Mouse (Mus musculus): ENCODE measurements around the gene Pik3c2a. TPM values are rescaled to one million over a fixed set of nuclear protein-coding genes. Genes with fewer than 3 reads are reported as not detected.
A peak's percentile ranks its signal among the peaks of the same experiment; 100 is the strongest.

Pik3c2a gene
- total RNA-seq (2021), result 10 to 100 TPM; 25.6 to 26.2 TPM

DNA sequence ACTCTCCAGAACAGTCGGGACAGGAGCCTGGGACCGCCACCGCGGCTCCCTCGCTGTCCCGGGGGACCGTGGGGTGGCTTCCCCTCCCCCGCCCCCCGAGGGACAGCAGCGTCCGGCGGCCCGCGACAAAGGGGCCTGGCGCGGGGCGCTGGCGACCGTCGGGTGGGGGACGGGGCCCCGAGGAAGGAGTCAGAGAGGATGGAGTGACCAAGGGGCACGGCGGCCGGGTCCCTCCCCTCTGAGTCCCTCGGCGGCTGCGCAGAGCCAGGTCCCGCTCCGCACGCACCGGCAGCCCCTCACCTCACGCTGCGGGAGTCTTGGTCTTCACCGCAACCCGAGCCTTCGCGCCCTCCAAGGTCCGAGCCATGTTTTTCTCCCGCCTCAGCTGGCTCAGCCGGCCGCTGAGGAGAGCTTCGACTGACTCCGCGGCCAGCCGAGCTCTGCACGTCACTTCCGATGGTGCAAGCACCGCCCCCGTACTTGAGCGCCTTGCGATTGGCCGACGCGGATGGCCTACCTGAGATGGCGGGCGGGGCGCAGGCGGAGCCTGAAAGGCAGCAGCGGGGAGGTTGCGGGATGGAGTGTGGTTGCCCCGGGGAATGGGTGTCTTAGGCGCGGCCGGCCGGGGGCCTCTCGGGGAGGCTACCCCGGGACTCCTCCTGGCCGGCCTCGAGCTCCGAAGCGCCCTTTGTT, at the start of gene Pik3c2a:
Pik3c2a (minus strand) TSS at position 446 of the 693 bp plus-strand sequence.
- DNase-seq (ENCODE audit: extremely low spot score in 1 of 2, low spot score in 1 of 2), result peak; percentile 82 to 86

GRCm38 (mm10) chr7:116491113-116491512, 47.9 kb upstream of the Pik3c2a start:
- DNase-seq (ENCODE audit: extremely low spot score in 1 of 2, low spot score in 1 of 2), result no peak

- DNase-seq (ENCODE audit: extremely low spot score in 1 of 2, low spot score in 1 of 2), result no peak
These were observed 41.9 kb upstream of the Pik3c2a start for GRCm38 (mm10) chr7:116485062-116485601.

- DNase-seq (ENCODE audit: extremely low spot score in 1 of 2, low spot score in 1 of 2), result no peak
These were observed 41.0 kb upstream of the Pik3c2a start for GRCm38 (mm10) chr7:116484213-116484612.

- no peak for DNase-seq (ENCODE audit: extremely low spot score in 1 of 2, low spot score in 1 of 2)
These were observed 40.5 kb upstream of the Pik3c2a start for GRCm38 (mm10) chr7:116483782-116484181.

DNA sequence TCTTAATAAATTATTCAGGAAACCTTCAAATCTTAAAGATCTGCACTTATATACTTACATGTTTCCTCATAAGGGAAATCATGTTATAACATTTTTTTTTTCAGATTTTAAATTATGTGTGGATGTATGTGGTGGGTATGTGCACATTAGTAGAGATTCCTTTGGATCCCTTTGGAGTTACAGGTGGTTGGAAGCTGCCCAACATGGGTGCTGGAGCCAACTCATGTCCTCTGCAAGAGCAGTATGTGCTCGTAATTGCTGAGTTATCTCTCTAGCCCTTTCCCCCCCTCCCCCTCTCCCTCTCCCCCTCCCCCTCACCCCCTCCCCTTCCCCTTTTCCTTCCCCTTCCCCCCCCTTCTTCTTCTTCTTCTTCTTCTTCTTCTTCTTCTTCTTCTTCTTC, 39.9 kb upstream of the Pik3c2a start:
- DNase-seq (ENCODE audit: extremely low spot score in 1 of 2, low spot score in 1 of 2), result no peak

DNA sequence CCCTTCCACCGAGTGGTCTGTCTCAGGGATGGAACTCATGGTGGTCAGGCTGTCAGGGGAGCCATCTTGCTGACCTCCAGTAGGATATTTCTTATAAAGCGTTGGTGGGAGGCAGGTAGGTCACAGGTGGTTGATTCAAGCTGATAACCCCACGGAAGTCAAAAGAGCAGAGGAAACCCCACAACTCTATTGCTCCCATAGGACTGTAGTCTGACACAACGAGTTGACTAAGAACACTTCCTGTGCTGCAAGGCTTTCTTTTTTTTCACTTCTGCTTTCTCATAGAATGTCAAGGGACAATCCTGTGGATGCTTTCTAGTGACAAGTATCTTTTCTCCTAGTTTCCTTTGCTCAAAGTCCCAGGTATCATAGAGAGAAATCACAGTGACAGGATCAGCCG, 33.0 kb upstream of the Pik3c2a start:
- no peak for DNase-seq (ENCODE audit: extremely low spot score in 1 of 2, low spot score in 1 of 2)

DNA sequence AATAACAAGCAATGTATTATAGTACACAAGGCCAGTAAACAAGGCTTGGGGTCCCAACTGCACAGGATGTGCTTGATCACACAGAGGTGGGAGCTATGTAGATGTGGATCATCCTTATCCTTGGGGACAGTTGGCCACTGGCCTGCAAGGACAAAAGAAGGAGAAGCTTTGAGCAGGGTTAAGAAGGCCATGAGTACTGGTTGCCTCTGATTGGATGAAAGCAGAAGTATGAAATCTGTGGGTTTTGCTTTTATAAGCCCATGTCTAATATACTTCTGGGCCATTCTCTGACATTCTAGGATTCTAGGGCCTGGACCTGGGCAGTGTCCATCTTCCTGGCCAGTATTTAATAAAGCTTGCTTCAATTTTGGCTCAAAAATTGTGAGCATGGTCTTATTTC, 32.6 kb upstream of the Pik3c2a start:
- DNase-seq (ENCODE audit: extremely low spot score in 1 of 2, low spot score in 1 of 2), result no peak

- DNase-seq (ENCODE audit: extremely low spot score in 1 of 2, low spot score in 1 of 2), result no peak
These were observed 18.9 kb upstream of the Pik3c2a start for GRCm38 (mm10) chr7:116462114-116462513.

- DNase-seq (ENCODE audit: extremely low spot score in 1 of 2, low spot score in 1 of 2), result peak in 1 of 2 experiments; percentile 4
These were observed 15.8 kb upstream of the Pik3c2a start for GRCm38 (mm10) chr7:116458985-116459441.

DNA sequence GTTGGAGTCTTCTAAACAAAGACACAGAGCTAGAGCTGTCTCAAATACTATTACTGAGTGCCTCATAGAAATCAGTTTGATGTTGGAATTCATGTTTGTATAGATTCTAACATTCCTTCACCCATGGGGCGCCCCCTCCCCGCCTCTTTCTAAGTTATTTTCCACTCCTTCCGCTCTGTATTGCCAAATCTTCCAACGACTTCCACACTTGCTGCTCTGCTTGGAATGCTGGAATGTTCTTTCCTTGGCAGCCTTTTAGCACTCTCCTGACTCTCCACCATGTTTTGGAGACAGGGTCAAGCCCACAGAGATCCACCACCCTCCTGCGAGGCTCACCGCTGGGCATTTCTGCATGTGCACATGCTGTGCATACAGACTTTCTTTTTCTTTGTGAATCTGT, 14.1 kb upstream of the Pik3c2a start:
- no peak for DNase-seq (ENCODE audit: extremely low spot score in 1 of 2, low spot score in 1 of 2)

- DNase-seq (ENCODE audit: extremely low spot score in 1 of 2, low spot score in 1 of 2), result no peak
These were observed 13.7 kb upstream of the Pik3c2a start for GRCm38 (mm10) chr7:116456964-116457363.

DNA sequence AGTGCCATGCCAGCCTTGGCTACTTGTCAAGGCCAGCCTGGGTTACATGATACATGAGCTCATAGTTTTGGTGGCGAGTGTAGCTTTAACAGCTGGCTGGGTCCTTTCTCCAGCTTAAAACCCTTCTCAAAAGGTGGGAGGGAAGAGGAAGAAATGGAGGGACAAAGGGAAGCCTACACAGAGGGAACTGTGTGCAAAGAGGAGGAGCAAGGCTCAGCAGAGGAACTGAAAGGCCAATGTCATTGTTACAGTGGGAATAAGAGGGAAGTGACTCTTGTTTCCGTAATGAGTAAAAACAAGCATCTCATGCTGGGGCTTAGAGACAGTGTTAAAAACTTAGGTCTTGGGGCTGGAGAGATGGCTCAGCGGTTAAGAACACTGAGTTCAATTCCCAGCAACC, 3.4 kb upstream of the Pik3c2a start:
- DNase-seq (ENCODE audit: extremely low spot score in 1 of 2, low spot score in 1 of 2), result no peak

DNA sequence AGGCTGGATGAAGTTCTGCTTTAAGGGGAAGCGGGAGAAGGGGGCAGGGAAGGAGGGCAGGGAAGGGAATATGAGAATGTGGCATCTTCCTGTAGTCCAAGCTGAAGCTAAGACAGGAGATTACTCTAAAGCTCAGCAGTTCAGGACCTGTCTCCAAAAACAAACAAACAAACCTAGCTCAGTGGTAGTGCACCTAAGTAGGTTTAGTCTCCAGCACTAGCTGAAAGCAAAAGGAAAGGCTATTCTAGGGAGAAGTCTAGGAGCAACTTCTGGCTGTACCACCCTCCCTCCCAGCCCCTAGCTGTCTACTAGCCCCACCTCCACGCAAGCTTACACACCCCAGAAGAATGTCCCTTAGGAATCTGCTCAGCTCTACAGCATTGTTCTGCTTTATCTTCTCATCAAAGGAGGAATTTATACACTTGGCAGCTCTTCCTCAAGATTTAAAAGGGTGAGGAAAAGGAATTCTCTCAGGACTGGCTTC, 1.1 kb upstream of the Pik3c2a start:
- no peak for DNase-seq (ENCODE audit: extremely low spot score in 1 of 2, low spot score in 1 of 2)

DNA sequence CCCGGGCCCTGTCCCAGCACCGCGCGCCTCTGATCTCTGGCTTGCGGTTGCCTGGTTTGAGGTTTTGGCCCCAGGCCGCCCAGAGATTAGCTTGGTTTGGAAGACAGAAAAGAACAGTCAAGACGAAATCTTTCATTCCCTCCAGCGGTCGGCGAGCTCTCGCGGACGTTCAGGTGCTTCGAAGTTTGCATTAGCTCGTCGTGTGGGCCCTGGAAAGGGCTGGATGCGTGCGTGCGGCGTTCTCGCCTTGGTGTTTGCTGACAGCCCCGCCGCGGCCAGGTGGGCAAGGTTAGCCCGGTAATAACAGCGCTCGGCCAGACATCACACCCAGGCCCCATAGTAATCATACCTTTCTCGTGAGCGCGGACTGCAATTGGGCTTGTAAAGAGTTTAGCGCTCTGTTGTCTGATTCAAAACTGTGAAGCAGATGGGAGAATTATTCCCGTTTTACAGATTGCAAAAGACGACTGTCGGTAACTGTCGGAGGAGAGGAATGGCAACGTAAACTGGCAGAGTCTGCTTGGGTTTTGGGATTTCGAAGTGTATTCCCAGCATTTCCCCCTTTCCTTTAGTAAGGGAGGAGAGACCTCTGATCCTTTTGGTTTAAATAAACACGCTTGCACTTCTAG, 562 bp upstream of the Pik3c2a start:
- DNase-seq (ENCODE audit: extremely low spot score in 1 of 2, low spot score in 1 of 2), result no peak

DNA sequence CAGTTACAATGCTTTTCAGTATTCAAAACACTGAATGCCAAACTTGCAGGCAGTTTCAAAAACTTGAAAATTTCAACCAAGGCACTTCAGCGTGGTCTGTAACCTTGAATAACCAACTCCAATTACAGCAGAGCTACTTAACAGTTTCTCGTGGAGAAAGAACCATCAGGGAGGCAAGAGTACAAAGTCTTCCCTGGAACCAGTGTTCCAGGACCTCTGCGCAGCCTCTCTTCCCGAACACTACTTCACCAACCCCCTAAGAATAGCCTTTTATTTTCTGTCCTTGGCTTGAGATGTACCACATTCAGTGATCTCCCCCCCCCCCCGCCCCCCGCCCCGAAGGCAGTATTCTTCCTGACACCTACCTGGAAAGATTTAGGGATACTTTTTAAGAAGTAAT, 1.0 kb downstream of the Pik3c2a start:
- no peak for DNase-seq (ENCODE audit: extremely low spot score in 1 of 2, low spot score in 1 of 2)

DNA sequence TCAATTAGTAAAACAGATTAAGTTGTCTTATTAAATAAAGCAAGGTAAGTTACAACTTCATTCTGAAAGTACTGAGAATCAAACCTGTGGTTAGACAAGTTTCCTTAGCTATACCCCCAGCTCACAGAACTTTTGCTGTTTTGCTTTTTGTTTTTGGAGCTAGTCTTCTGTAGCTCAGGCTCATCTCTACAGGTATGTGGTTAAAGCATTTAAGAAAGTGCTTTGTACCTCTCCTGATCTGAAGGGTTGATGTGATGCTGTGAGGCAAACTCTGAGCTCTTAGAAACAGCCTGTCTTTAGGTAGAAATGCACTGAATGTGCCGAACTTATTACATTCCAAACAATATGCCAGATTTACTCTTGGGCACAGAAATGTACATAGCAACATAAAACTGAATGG, 1.9 kb downstream of the Pik3c2a start:
- DNase-seq (ENCODE audit: extremely low spot score in 1 of 2, low spot score in 1 of 2), result no peak

GRCm38 (mm10) chr7:116431661-116432060, 11.6 kb downstream of the Pik3c2a start:
- DNase-seq (ENCODE audit: extremely low spot score in 1 of 2, low spot score in 1 of 2), result no peak

GRCm38 (mm10) chr7:116430926-116431325, 12.3 kb downstream of the Pik3c2a start:
- DNase-seq (ENCODE audit: extremely low spot score in 1 of 2, low spot score in 1 of 2), result no peak

DNA sequence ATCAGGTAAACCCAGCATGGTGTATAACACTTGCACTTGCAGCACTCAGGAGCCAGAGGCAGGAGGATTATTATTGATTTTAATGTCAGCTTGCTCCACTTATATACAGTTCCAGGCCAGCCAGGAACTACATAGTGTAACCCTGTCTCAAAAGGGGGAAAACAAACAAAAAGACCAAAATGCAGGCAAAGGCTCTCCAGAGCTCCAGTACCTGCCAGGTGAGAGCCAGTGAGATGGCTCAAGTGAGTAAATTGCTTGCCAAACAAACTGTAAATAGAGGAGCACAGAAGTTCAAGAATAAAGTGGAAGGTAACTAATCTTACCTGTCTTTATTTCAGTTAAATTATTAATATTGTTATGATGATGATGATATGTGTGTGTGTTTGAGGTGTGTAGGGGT, 16.0 kb downstream of the Pik3c2a start:
- no peak for DNase-seq (ENCODE audit: extremely low spot score in 1 of 2, low spot score in 1 of 2)

GRCm38 (mm10) chr7:116425771-116426170, 17.5 kb downstream of the Pik3c2a start:
- no peak for DNase-seq (ENCODE audit: extremely low spot score in 1 of 2, low spot score in 1 of 2)

DNA sequence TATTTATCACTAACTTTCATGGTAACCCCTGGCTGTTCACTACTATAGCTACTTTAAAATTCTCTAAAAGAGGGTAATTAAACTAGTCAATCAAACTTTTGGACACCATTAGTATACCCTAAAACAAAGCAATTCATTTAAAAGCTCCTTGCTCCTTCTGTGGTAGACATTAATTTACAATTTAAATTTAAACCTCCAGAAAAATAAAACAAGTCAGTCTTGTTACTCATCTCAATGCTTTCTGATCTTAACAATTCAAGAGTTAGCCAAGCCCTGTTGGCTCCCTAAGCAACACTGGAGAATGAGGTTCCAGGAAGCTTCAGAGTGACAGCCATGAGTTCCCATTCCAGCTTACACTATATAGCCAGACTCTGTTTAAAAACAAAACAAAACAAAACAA, 22.2 kb downstream of the Pik3c2a start:
- DNase-seq (ENCODE audit: extremely low spot score in 1 of 2, low spot score in 1 of 2), result no peak
